Mouse (Mus musculus): ENCODE measurements at regions not wholly inside any gene's neighbourhood (a gene's known extent, or its start where the extent isn't known, plus 50 kb on each side); places are given as distances from the start of the nearest gene placed in this dataset.

DNA sequence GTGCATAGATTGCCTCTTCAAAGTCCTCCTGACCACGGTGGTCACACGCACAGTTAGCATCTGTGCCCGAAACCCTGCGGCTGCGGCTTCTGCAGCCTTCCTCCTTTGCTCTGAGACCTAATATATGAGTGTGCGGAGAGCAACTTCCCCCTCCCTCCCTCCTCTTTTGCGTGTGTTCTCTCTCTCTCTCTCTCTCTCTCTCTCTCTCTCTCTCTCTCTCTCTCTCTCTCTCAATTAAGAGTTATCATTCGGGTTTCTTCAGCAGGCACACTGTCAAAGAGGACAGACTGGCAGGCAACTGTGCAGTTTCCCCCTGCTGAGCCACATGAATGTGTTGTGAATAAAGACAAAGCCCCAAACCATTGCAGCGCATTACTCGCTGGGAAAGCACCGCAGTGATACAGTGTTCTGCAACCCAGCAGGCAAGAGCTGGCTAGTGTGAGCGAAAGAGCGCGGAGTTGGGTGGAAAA lies 900.8 kb downstream of the Mat2b start:
- intact Hi-C loops (cut with DNase I) = no loop called here

DNA sequence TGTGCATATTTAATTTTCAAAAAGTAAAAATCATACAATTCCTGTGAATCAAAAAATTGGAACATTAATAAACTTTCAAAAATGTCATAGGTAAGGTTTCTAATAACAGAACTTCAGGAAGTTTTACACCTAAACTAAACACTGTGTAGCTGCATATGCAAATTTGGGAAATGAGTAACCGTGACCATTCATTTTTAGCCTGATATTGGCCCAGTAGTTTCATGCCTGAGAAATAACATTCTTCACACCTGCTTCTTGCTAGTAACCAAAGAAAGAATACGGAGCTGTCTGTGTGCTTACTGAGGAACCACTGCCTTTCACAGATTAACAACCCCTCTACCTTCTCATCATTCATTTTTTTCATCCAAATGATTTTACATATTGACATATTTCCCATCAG lies 902.9 kb downstream of the Mat2b start:
- no peak for DNase-seq (ENCODE audit: low spot score in 2 of 2)
- intact Hi-C loops (cut with DNase I) = no loop called here

More for the DNA sequence above, 900.8 kb downstream of the Mat2b start:
- DNase-seq (ENCODE audit: low spot score in 2 of 2) = peak; percentile 4 to 13
